Mouse (Mus musculus) ES-E14 (cell line): ENCODE data around the gene Polg. TPM values are rescaled to one million over a fixed set of nuclear protein-coding genes. Genes with fewer than 3 reads are reported as not detected.

Experiments used
- DNase-seq: peaks from one replicate; pipeline ENCODE4 v3.0.0-alpha.2; 2013; ENCODE audit warnings: low read depth, low spot score
- H3K27ac ChIP-seq: 2 replicates; pipeline ENCODE4 v1.5.1; 2012; ENCODE audit warnings: low read depth, mild to moderate bottlenecking, low read length, moderate library complexity, mixed read lengths; ENCODE audit not compliant: poor library complexity, insufficient read depth, severe bottlenecking
- H3K36me3 ChIP-seq: 2 replicates; pipeline ENCODE4 v1.6.1; 2012; ENCODE audit warnings: mild to moderate bottlenecking, low read length, moderate library complexity, mixed read lengths; ENCODE audit not compliant: control insufficient read depth, poor library complexity, insufficient read depth, severe bottlenecking
- H3K4me1 ChIP-seq, 2 experiments: fragments of 150-350 bp in 1 of 2; sonication (generic) in 1 of 2; 2 replicates each; pipeline ENCODE4 v1.6.1; 2012; ENCODE audit warnings: low read length in 2 of 2, mild to moderate bottlenecking in 1 of 2, mixed read lengths in 1 of 2; ENCODE audit not compliant: control insufficient read depth in 2 of 2, insufficient read depth in 2 of 2, poor library complexity in 1 of 2
- H3K4me3 ChIP-seq, 2 experiments: fragments of 150-350 bp in 1 of 2; sonication (generic) in 1 of 2; 2 replicates each; pipeline ENCODE4 v1.5.1; 2012; ENCODE audit warnings: low read length in 2 of 2, low read depth in 1 of 2, mild to moderate bottlenecking in 1 of 2, mixed read lengths in 1 of 2; ENCODE audit not compliant: insufficient read depth in 1 of 2, poor library complexity in 1 of 2, severe bottlenecking in 1 of 2
- H3K9ac ChIP-seq: 2 replicates; pipeline ENCODE4 v1.6.1; 2012; ENCODE audit warnings: low read depth, mild to moderate bottlenecking, low read length, mixed read lengths; ENCODE audit not compliant: poor library complexity, insufficient read depth, severe bottlenecking
- H3K9me3 ChIP-seq: fragments of 150-350 bp; sonication (generic); 2 replicates; pipeline ENCODE4 v1.6.1; 2012; ENCODE audit warnings: low read depth, mild to moderate bottlenecking, low read length; ENCODE audit not compliant: control insufficient read depth, insufficient read depth
- CHD2 ChIP-seq: IDR thresholded peaks from 2 replicates; pipeline ENCODE4 v1.6.1; 2014; ENCODE audit warnings: mild to moderate bottlenecking, low read depth, low read length, inconsistent platforms
- HCFC1 ChIP-seq: IDR thresholded peaks from 2 replicates; pipeline ENCODE4 v1.6.1; 2012; ENCODE audit warnings: low read length, inconsistent platforms, borderline replicate concordance; ENCODE audit not compliant: insufficient read depth
- MAFK ChIP-seq: IDR thresholded peaks from 2 replicates; pipeline ENCODE4 v1.6.1; 2014; ENCODE audit warnings: mild to moderate bottlenecking, low read depth, low read length, inconsistent platforms; ENCODE audit not compliant: insufficient read depth
- ZC3H11A ChIP-seq: IDR thresholded peaks from 2 replicates; pipeline ENCODE4 v1.6.1; 2012; ENCODE audit warnings: low read depth, mild to moderate bottlenecking, inconsistent platforms, low read length, borderline replicate concordance
- ZNF384 ChIP-seq: IDR thresholded peaks from 2 replicates; pipeline ENCODE4 v1.6.1; 2012; ENCODE audit warnings: low read depth, low read length, inconsistent platforms
- in situ Hi-C, 2 experiments: fragments of 600-800 bp; cut with MboI; formaldehyde crosslinking; loops; one replicate each; pipeline ENCODE4 v1.15.1; 2025; ENCODE audit warnings: low sequenced_read_pairs in 2 of 2, inconsistent platforms in 1 of 2; ENCODE audit not compliant: unreplicated experiment in 2 of 2
- total RNA-seq: library from RNA; depleted of rRNA; stranded (reverse); fragments of 300-350 nt; gene quantifications from 2 replicates; pipeline ENCODE4 v1.2.3, GENCODE M21; 2012

Polg gene
- total RNA-seq, 1 experiment = 163 TPM

GRCm38 (mm10) chr7:79513466-79513865 is 47.3 kb upstream of the Polg start:
- in situ Hi-C loops = no loop called here

GRCm38 (mm10) chr7:79512496-79512895 is 46.3 kb upstream of the Polg start:
- in situ Hi-C loops = no loop called here
- TF ChIP-seq ZNF384 (no peak), ZC3H11A (no peak), CHD2 (no peak), HCFC1 (no peak), MAFK (no peak)
- H3K4me1 ChIP-seq = peaks cover 0 to 13% of the 10 kb centered on the region in 2 experiments; a peak in 2 of 4 replicates
- H3K4me3 ChIP-seq = no peak overlapping the region
- DNase-seq = no peak
- H3K9me3 ChIP-seq = no peaks in the 10 kb centered on the region
- H3K36me3 ChIP-seq = no peaks in the 10 kb centered on the region; the same call in 1 of the 2 replicates
- no peak overlapping the region for H3K9ac ChIP-seq
- H3K27ac ChIP-seq = no peak overlapping the region

More at GRCm38 (mm10) chr7:79513466-79513865, 47.3 kb upstream of the Polg start:
- no peak overlapping the region for H3K27ac ChIP-seq
- H3K36me3 ChIP-seq = no peaks in the 10 kb centered on the region
- H3K4me1 ChIP-seq = peaks cover 0 to 7% of the 10 kb centered on the region in 2 experiments; a peak in 2 of 4 replicates
- DNase-seq = no peak
- H3K9ac ChIP-seq = no peak overlapping the region
- H3K4me3 ChIP-seq = no peak overlapping the region
- no peak for TF ChIP-seq MAFK
- no peaks in the 10 kb centered on the region for H3K9me3 ChIP-seq

GRCm38 (mm10) chr7:79511656-79512055 is 45.5 kb upstream of the Polg start:
- peaks cover 0 to 16% of the 10 kb centered on the region in 2 experiments; a peak in 3 of 4 replicates for H3K4me1 ChIP-seq
- DNase-seq = no peak
- H3K4me3 ChIP-seq = no peak overlapping the region
- no peaks in the 10 kb centered on the region; the same call in 1 of the 2 replicates for H3K36me3 ChIP-seq
- in situ Hi-C loops = no loop called here
- no peaks in the 10 kb centered on the region for H3K9me3 ChIP-seq
- H3K9ac ChIP-seq = no peak overlapping the region
- H3K27ac ChIP-seq = no peak overlapping the region
- TF ChIP-seq ZNF384 (no peak), HCFC1 (no peak), MAFK (no peak), ZC3H11A (no peak), CHD2 (no peak)

GRCm38 (mm10) chr7:79511181-79511580 is 45.0 kb upstream of the Polg start:
- no peak for DNase-seq
- in situ Hi-C loops = no loop called here
- H3K4me3 ChIP-seq = no peak overlapping the region
- no peaks in the 10 kb centered on the region; the same call in 1 of the 2 replicates for H3K36me3 ChIP-seq
- H3K4me1 ChIP-seq = peaks cover 0 to 19% of the 10 kb centered on the region in 2 experiments; a peak in 3 of 4 replicates
- H3K9me3 ChIP-seq = no peaks in the 10 kb centered on the region
- no peak overlapping the region for H3K9ac ChIP-seq
- no peak overlapping the region for H3K27ac ChIP-seq
- TF ChIP-seq ZC3H11A = no peak
- TF ChIP-seq CHD2 = no peak
- TF ChIP-seq HCFC1 = no peak

- H3K4me1 ChIP-seq = peaks cover 0 to 17% of the 10 kb centered on the region in 2 experiments; a peak in 3 of 4 replicates
- no peaks in the 10 kb centered on the region for H3K9me3 ChIP-seq
- in situ Hi-C loops = no loop called here
- no peak for TF ChIP-seq ZC3H11A
- no peak for TF ChIP-seq CHD2
- TF ChIP-seq HCFC1 = no peak
- TF ChIP-seq ZNF384 = no peak
- no peak for TF ChIP-seq MAFK
- H3K36me3 ChIP-seq = no peaks in the 10 kb centered on the region; the same call in 1 of the 2 replicates
- no peak for DNase-seq
- no peak overlapping the region for H3K4me3 ChIP-seq
- no peak overlapping the region for H3K27ac ChIP-seq
- no peak overlapping the region for H3K9ac ChIP-seq
Measured at GRCm38 (mm10) chr7:79510686-79511085, 44.5 kb upstream of the Polg start.
